Mouse (Mus musculus): Measurements from ENCODE around the gene Ppm1b.

Ppm1b gene

GRCm38 (mm10) chr17:85071088-85071775 is 114.7 kb downstream of the Ppm1b start:
- no peak for DNase-seq (ENCODE audit: low read depth, low spot score)

GRCm38 (mm10) chr17:85072383-85072782 is 115.8 kb downstream of the Ppm1b start:
- no peak for DNase-seq (ENCODE audit: low read depth, low spot score)

DNA sequence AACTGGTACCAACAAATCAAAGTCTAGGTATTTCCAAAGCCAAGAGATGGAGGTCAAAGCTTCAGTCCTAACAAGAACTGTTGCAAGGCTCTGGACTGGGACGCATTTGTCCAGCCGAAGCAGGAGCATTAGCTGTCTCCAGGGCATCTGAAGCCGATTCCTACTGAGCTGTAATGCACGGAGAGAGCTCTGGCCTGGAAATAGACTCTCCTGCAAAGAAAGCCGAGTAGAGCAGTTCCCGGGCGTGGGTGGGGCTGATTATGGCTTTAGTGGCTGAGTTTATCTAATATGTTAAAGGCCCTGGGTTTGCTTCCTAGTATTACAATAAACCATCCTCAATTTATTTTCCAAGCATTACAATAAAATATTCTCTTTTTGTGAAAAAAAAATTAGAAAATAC is 116.7 kb downstream of the Ppm1b start:
- DNase-seq (ENCODE audit: low read depth, low spot score), result no peak
